Mouse (Mus musculus) heart, adult 2 months (tissue): ENCODE measurements around the gene Wdr78. TPM values are rescaled to one million over a fixed set of nuclear protein-coding genes. Genes with fewer than 3 reads are reported as not detected.
A peak's percentile ranks its signal among the peaks of the same experiment; 100 is the strongest.

Source experiments
- DNase-seq, 2 experiments: peaks; one replicate each; pipeline ENCODE4 v3.0.0; 2021
- H3K27ac ChIP-seq: fragments of 200-600 bp; 2 replicates; pipeline ENCODE4 v1.8.1; 2022
- H3K27me3 ChIP-seq: fragments of 200-500 bp; 2 replicates; pipeline ENCODE4 v1.6.1; 2012; ENCODE audit warnings: mild to moderate bottlenecking, low read length, inconsistent platforms, mixed read lengths; ENCODE audit not compliant: control insufficient read depth, insufficient read depth
- H3K36me3 ChIP-seq: fragments of 200-500 bp; 2 replicates; pipeline ENCODE4 v1.6.1; 2012; ENCODE audit warnings: low read length, inconsistent platforms; ENCODE audit not compliant: control insufficient read depth, insufficient read depth
- H3K4me1 ChIP-seq: fragments of 200-500 bp; 2 replicates; pipeline ENCODE4 v1.6.1; 2011; ENCODE audit warnings: low read length; ENCODE audit not compliant: control insufficient read depth, insufficient read depth
- H3K4me3 ChIP-seq: fragments of 200-600 bp; 2 replicates; pipeline ENCODE4 v1.8.1; 2022
- H3K79me2 ChIP-seq: fragments of 200-500 bp; replicated peaks from 2 replicates; pipeline ENCODE4 v1.6.1; 2012; ENCODE audit warnings: mild to moderate bottlenecking, inconsistent platforms, low read length, moderate library complexity, mixed read lengths; ENCODE audit not compliant: control insufficient read depth, insufficient read depth
- H3K9ac ChIP-seq: fragments of 200-500 bp; 2 replicates; pipeline ENCODE4 v1.6.1; 2012; ENCODE audit warnings: low read depth, mild to moderate bottlenecking, control low read depth, inconsistent platforms, low read length, mixed read lengths
- CTCF ChIP-seq: fragments of 200-600 bp; IDR thresholded peaks from 2 replicates; pipeline ENCODE4 v1.8.1; 2022; ENCODE audit warnings: antibody characterized with exemption, mild to moderate bottlenecking, moderate library complexity
- EP300 ChIP-seq: fragments of 200-500 bp; IDR thresholded peaks from 2 replicates; pipeline ENCODE4 v1.6.1; 2011; ENCODE audit warnings: low read depth, low read length, control low read depth; ENCODE audit not compliant: insufficient read depth
- POLR2A ChIP-seq: fragments of 200-500 bp; IDR thresholded peaks from 2 replicates; pipeline ENCODE4 v1.6.1; 2011; ENCODE audit warnings: mild to moderate bottlenecking, low read depth, low read length, control low read depth; ENCODE audit not compliant: insufficient read depth
- WGBS: fragments of 180-500 bp; shearing (Covaris S2); methylation state at CpG from one replicate; pipeline ENCODE4 v1.1.7; 2018; 5-methylcytosine and 5-hydroxymethylcytosine counted together
- intact Hi-C: fragments of 180-260 bp; cut with DNase I; formaldehyde crosslinking; loops from one replicate; pipeline ENCODE4 v1.15.1; 2025
- polyA plus RNA-seq: library from polyadenylated mRNA; depleted of rRNA; stranded (reverse); fragments of >200 nt; gene quantifications from 2 replicates; pipeline ENCODE4 v1.2.3, GENCODE M21; 2012
- total RNA-seq, 2 experiments: library from RNA; stranded (reverse); gene quantifications; 2 replicates each; pipeline ENCODE4 v1.2.3; 2021

Wdr78 gene
- total and polyA plus RNA-seq, 3 experiments = 0.37 to 1.3 (median 1.1) TPM

GRCm38 (mm10) chr4:103048046-103048445, 66.3 kb downstream of the Wdr78 start:
- WGBS = 84% methylated on average over 11 of the region's 11 CpGs
- no peak for TF ChIP-seq POLR2A
- Histone ChIP-seq H3K4me1 (no peaks in the 10 kb centered on the region), H3K36me3 (no peaks in the 10 kb centered on the region), H3K4me3 (no peak overlapping the region), H3K27me3 (no peaks in the 10 kb centered on the region), H3K9ac (no peak overlapping the region), H3K27ac (no peak overlapping the region), H3K79me2 (no peaks in the 10 kb centered on the region)
- intact Hi-C loops = no loop called here
- no peak for DNase-seq

- Histone ChIP-seq H3K36me3 (no peaks in the 10 kb centered on the region), H3K9ac (no peak overlapping the region), H3K4me1 (no peaks in the 10 kb centered on the region), H3K79me2 (no peaks in the 10 kb centered on the region), H3K4me3 (no peak overlapping the region), H3K27ac (no peak overlapping the region), H3K27me3 (no peaks in the 10 kb centered on the region)
- intact Hi-C loops = no loop called here
- WGBS = 93% methylated on average over 11 of the region's 11 CpGs
- no peak for DNase-seq
- TF ChIP-seq POLR2A (no peak), CTCF (peak; percentile 28), EP300 (no peak)
These were observed 71.4 kb downstream of the Wdr78 start for GRCm38 (mm10) chr4:103042997-103043396.

- Histone ChIP-seq H3K4me3 (no peak overlapping the region), H3K27me3 (no peaks in the 10 kb centered on the region), H3K4me1 (no peaks in the 10 kb centered on the region), H3K9ac (no peak overlapping the region), H3K27ac (no peak overlapping the region), H3K79me2 (no peaks in the 10 kb centered on the region), H3K36me3 (no peaks in the 10 kb centered on the region)
- TF ChIP-seq EP300 (no peak), CTCF (no peak), POLR2A (no peak)
- 45% methylated on average over 5 of the region's 5 CpGs for WGBS
- no peak for DNase-seq
- intact Hi-C loops = no loop called here
These were observed 74.5 kb downstream of the Wdr78 start for GRCm38 (mm10) chr4:103039838-103040191.

- no peak overlapping the region for H3K27ac ChIP-seq
- no peak for DNase-seq
- H3K4me3 ChIP-seq = no peak overlapping the region
- H3K27me3 ChIP-seq = no peaks in the 10 kb centered on the region
- no peaks in the 10 kb centered on the region for H3K4me1 ChIP-seq
- H3K9ac ChIP-seq = no peak overlapping the region
- no peaks in the 10 kb centered on the region for H3K36me3 ChIP-seq
- TF ChIP-seq POLR2A (no peak), CTCF (no peak), EP300 (no peak)
- H3K79me2 ChIP-seq = no peaks in the 10 kb centered on the region
- intact Hi-C loops = no loop called here
- WGBS = 77% methylated on average over 14 of the region's 14 CpGs
These were observed 75.1 kb downstream of the Wdr78 start for GRCm38 (mm10) chr4:103039103-103039837.

GRCm38 (mm10) chr4:103028177-103029088, 85.9 kb downstream of the Wdr78 start:
- intact Hi-C loops = no loop called here
- TF ChIP-seq CTCF (no peak), EP300 (no peak), POLR2A (no peak)
- Histone ChIP-seq H3K9ac (no peak overlapping the region), H3K27me3 (no peaks in the 10 kb centered on the region), H3K36me3 (no peaks in the 10 kb centered on the region), H3K27ac (no peak overlapping the region), H3K4me3 (no peak overlapping the region), H3K79me2 (no peaks in the 10 kb centered on the region), H3K4me1 (no peaks in the 10 kb centered on the region)
- no peak for DNase-seq
- 66% methylated on average over 13 of the region's 13 CpGs for WGBS

- TF ChIP-seq POLR2A = no peak
- H3K79me2 ChIP-seq = no peaks in the 10 kb centered on the region
- H3K9ac ChIP-seq = no peak overlapping the region
- no peak for DNase-seq
- H3K27ac ChIP-seq = no peak overlapping the region
- H3K36me3 ChIP-seq = no peaks in the 10 kb centered on the region
- H3K27me3 ChIP-seq = no peaks in the 10 kb centered on the region
- 77% methylated on average over 7 of the region's 7 CpGs for WGBS
- no peak overlapping the region for H3K4me3 ChIP-seq
- no peaks in the 10 kb centered on the region for H3K4me1 ChIP-seq
- intact Hi-C loops = no loop called here
These were observed 86.6 kb downstream of the Wdr78 start for GRCm38 (mm10) chr4:103027745-103028144.
